Mouse (Mus musculus) embryonic fibroblast, embryonic 13.5 days (primary cell): ENCODE results near the gene Rtn4r.

ENCODE experiments used
- CTCF ChIP-seq: IDR thresholded peaks from 2 replicates; pipeline ENCODE4 v1.5.1; 2011; ENCODE audit warnings: mild to moderate bottlenecking, control low read depth, low read length, moderate library complexity, borderline replicate concordance; ENCODE audit not compliant: insufficient read depth
- POLR2A ChIP-seq: IDR thresholded peaks from 2 replicates; pipeline ENCODE4 v1.6.1; 2011; ENCODE audit warnings: low read depth, mild to moderate bottlenecking, control low read depth, low read length, moderate library complexity

GRCm38 (mm10) chr16:18148208-18148876 lies 20.9 kb downstream of the Rtn4r start:
- TF ChIP-seq CTCF, result no peak
- TF ChIP-seq POLR2A, result no peak
